Mouse (Mus musculus) stomach, postnatal 0 days (tissue): ENCODE measurements at regions not wholly inside any gene's neighbourhood (a gene's known extent, or its start where the extent isn't known, plus 50 kb on each side); places are given as distances from the start of the nearest gene placed in this dataset.

Source experiments
- ATAC-seq: fragments of 200-750 bp; cut with Nextera tagmentation; 2 replicates; pipeline ENCODE4 v1.8.0; 2017; ENCODE audit not compliant: low FRiP score, low TSS enrichment
- DNase-seq: peaks from one replicate; pipeline ENCODE4 v3.0.0-alpha.2; 2016; ENCODE audit warnings: low spot score
- H3K27ac ChIP-seq: fragments of 300-500 bp; sonication (generic); replicated peaks from 2 replicates; pipeline ENCODE4 v1.5.1; 2014; ENCODE audit warnings: mild to moderate bottlenecking, control low read depth
- H3K27me3 ChIP-seq: fragments of 300-500 bp; sonication (generic); 2 replicates; pipeline ENCODE4 v1.6.1; 2014; ENCODE audit warnings: low read length; ENCODE audit not compliant: control insufficient read depth, insufficient read depth
- H3K36me3 ChIP-seq: fragments of 300-500 bp; sonication (generic); 2 replicates; pipeline ENCODE4 v1.6.1; 2014; ENCODE audit warnings: low read length, mixed read lengths; ENCODE audit not compliant: control insufficient read depth, insufficient read depth
- H3K4me1 ChIP-seq: fragments of 300-500 bp; sonication (generic); replicated peaks from 2 replicates; pipeline ENCODE4 v1.6.1; 2014; ENCODE audit warnings: antibody characterized with exemption; ENCODE audit not compliant: control insufficient read depth, insufficient read depth
- H3K4me2 ChIP-seq: fragments of 300-500 bp; sonication (generic); replicated peaks from 2 replicates; pipeline ENCODE4 v1.6.1; 2014; ENCODE audit warnings: low read depth, mild to moderate bottlenecking, control low read depth, moderate library complexity
- H3K4me3 ChIP-seq: fragments of 300-500 bp; sonication (generic); 2 replicates; pipeline ENCODE4 v1.5.1; 2014; ENCODE audit warnings: low read depth, low read length, control low read depth
- H3K9ac ChIP-seq: fragments of 300-500 bp; sonication (generic); 2 replicates; pipeline ENCODE4 v1.6.1; 2014; ENCODE audit warnings: mild to moderate bottlenecking, low read length, control low read depth, mixed read lengths
- H3K9me3 ChIP-seq: fragments of 300-500 bp; sonication (generic); 2 replicates; pipeline ENCODE4 v1.6.1; 2016; ENCODE audit warnings: low read length; ENCODE audit not compliant: control insufficient read depth
- CTCF ChIP-seq: IDR thresholded peaks from 2 replicates; pipeline ENCODE4 v1.5.1; 2016; ENCODE audit warnings: antibody characterized with exemption, low read depth, mild to moderate bottlenecking, moderate library complexity
- EP300 ChIP-seq: optimal IDR thresholded peaks from 2 replicates; pipeline ENCODE3; 2016; ENCODE audit warnings: antibody characterized with exemption
- WGBS: fragments of 180-500 bp; shearing (Covaris S2); extraction: QIAGEN DNeasy Blood & Tissue Kit; methylation state at CpG from one replicate; pipeline ENCODE4 v1.1.7; 2014; 5-methylcytosine and 5-hydroxymethylcytosine counted together

- Histone ChIP-seq H3K36me3 (no peaks in the 10 kb centered on the region), H3K4me1 (no peaks in the 10 kb centered on the region), H3K4me2 (no peak overlapping the region), H3K9ac (no peak overlapping the region), H3K27me3 (no peaks in the 10 kb centered on the region), H3K4me3 (no peak overlapping the region), H3K9me3 (no peaks in the 10 kb centered on the region), H3K27ac (no peak overlapping the region)
- 41% methylated on average over 2 of the region's 2 CpGs for WGBS
- ATAC-seq (no peak), DNase-seq (no peak)
- TF ChIP-seq CTCF (no peak), EP300 (no peak)
Observed at GRCm38 (mm10) chr13:60337383-60337782, 160.2 kb upstream of the Gas1 start.

GRCm38 (mm10) chr13:60338107-60338506 is 160.9 kb upstream of the Gas1 start:
- ATAC-seq (no peak), DNase-seq (no peak)
- Histone ChIP-seq H3K27me3 (no peaks in the 10 kb centered on the region), H3K27ac (no peak overlapping the region), H3K4me2 (no peak overlapping the region), H3K36me3 (no peaks in the 10 kb centered on the region), H3K9ac (no peak overlapping the region), H3K4me1 (no peaks in the 10 kb centered on the region), H3K9me3 (no peaks in the 10 kb centered on the region), H3K4me3 (no peak overlapping the region)
- 86% methylated on average over 8 of the region's 8 CpGs for WGBS
- TF ChIP-seq CTCF (no peak), EP300 (no peak)

- no peak overlapping the region for H3K9ac ChIP-seq
- ATAC-seq (no peak), DNase-seq (no peak)
- H3K27me3 ChIP-seq: no peaks in the 10 kb centered on the region
- TF ChIP-seq EP300 (no peak), CTCF (no peak)
- no peaks in the 10 kb centered on the region for H3K9me3 ChIP-seq
- no peak overlapping the region for H3K27ac ChIP-seq
- no peak overlapping the region for H3K4me3 ChIP-seq
- no peaks in the 10 kb centered on the region for H3K4me1 ChIP-seq
- 76% methylated on average over 2 of the region's 2 CpGs for WGBS
- no peak overlapping the region for H3K4me2 ChIP-seq
- H3K36me3 ChIP-seq: no peaks in the 10 kb centered on the region
Observed at GRCm38 (mm10) chr13:60340068-60340467, 162.9 kb upstream of the Gas1 start.

- H3K36me3 ChIP-seq: no peaks in the 10 kb centered on the region
- TF ChIP-seq CTCF (peak; percentile 42), EP300 (no peak)
- H3K4me2 ChIP-seq: no peak overlapping the region
- no peak overlapping the region for H3K4me3 ChIP-seq
- H3K9ac ChIP-seq: no peak overlapping the region
- ATAC-seq (peak; percentile 53; the same call in 1 of the 2 replicates), DNase-seq (peak; percentile 49)
- no peaks in the 10 kb centered on the region for H3K9me3 ChIP-seq
- no peaks in the 10 kb centered on the region for H3K4me1 ChIP-seq
- H3K27me3 ChIP-seq: no peaks in the 10 kb centered on the region
- WGBS: 11% methylated on average over 7 of the region's 7 CpGs
- no peak overlapping the region for H3K27ac ChIP-seq
Observed at GRCm38 (mm10) chr13:60347881-60348280, 170.7 kb upstream of the Gas1 start.

- 40% methylated on average over 2 of the region's 2 CpGs for WGBS
- Histone ChIP-seq H3K9ac (no peak overlapping the region), H3K9me3 (no peaks in the 10 kb centered on the region), H3K27me3 (no peaks in the 10 kb centered on the region), H3K27ac (no peak overlapping the region), H3K4me3 (no peak overlapping the region), H3K4me2 (no peak overlapping the region), H3K36me3 (no peaks in the 10 kb centered on the region), H3K4me1 (no peaks in the 10 kb centered on the region)
- no peak for ATAC-seq
- TF ChIP-seq CTCF: no peak
- no peak for TF ChIP-seq EP300
- DNase-seq: no peak
Observed at GRCm38 (mm10) chr13:60348438-60348837, 171.3 kb upstream of the Gas1 start.

GRCm38 (mm10) chr13:60355707-60356490 is 178.7 kb upstream of the Gas1 start:
- Histone ChIP-seq H3K4me3 (no peak overlapping the region), H3K9ac (no peak overlapping the region), H3K9me3 (no peaks in the 10 kb centered on the region), H3K27me3 (no peaks in the 10 kb centered on the region), H3K4me1 (no peaks in the 10 kb centered on the region), H3K4me2 (no peak overlapping the region), H3K36me3 (no peaks in the 10 kb centered on the region), H3K27ac (0 out of 2 replicates have a peak overlapping the region, but pooled peaks have one; percentile 31)
- ATAC-seq (no peak), DNase-seq (no peak)
- WGBS: 32% methylated on average over 6 of the region's 6 CpGs
- TF ChIP-seq CTCF (no peak), EP300 (no peak)
